In the genomic region with DNA sequence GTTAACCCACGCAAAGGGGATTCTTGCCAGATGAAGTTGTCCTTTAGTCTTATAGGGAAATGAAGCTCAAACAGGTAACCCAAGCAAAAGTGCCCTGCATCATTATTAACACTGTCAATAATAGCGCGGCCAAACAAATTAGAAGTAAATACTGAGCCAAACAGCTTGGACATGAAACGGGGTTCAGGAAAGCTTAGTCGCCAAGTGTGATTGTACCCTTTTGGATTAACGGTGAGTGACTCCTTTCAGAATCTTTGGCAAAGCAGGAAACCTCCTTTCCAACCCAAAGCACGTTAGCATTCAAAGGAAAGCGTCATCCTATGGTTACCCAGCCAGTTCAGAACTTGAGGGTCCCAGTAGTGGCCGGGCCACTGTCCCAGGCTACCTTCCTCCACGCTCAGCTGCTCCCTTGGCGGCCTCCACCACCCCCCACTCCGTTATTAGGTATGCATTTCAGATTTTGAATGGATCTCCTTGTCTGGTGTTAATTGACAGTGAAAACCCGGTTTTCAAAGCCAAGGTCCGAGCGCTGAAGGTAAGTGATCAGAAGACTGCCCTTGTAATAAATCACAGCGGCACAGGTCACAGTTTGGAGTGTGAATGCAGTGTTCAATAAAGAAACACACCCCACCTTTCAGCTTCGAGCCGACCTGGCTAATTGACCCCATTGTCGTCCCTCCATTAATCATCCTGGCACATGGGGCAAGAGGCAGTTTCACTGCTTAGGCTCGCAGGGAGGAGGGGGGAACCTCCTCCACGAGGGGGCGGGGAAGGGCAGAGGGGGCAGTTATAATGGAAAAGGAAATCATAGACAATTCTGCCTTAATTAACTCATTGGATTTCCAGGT, we compare ENCODE assay signal across 11 mouse cellular contexts.
DNase-seq lines count a peak whose midpoint lies in the region; ATAC-seq and TF ChIP-seq lines count a peak whose summit lies in the region.
"Had no signal": no experiment of that assay in that cellular context is flagged by ENCODE, and none has a peak within 500 bp of the region (broad histone marks: within the 10 kb centered on the region; RNA-seq: fewer than 3 reads in every experiment).

No protein-coding gene starts in this region.

- H3K4me3 ChIP-seq in forebrain, embryonic 10.5 days: peak overlapping the region; percentile 27; the same call in 1 of the 2 replicates
- no peak overlapping the region for H3K4me3 ChIP-seq in forebrain, postnatal 0 days (ENCODE audit: low read depth, low read length)
- H3K4me3 ChIP-seq in forebrain, embryonic 12.5 days (replicated peaks): no peak overlapping the region
- no peak overlapping the region for H3K4me3 ChIP-seq in hindbrain, postnatal 0 days (ENCODE audit: low read length)
- H3K4me3 ChIP-seq in neural tube, embryonic 11.5 days (ENCODE audit: low read depth, low read length): no peak overlapping the region
- H3K4me3 ChIP-seq: limb, embryonic 15.5 days had no signal

- no peak overlapping the region for H3K9ac ChIP-seq in forebrain, postnatal 0 days
- H3K9ac ChIP-seq in forebrain, embryonic 12.5 days: no peak overlapping the region
- H3K9ac ChIP-seq in hindbrain, postnatal 0 days (replicated peaks; ENCODE audit: low read length): no peak overlapping the region
- H3K9ac ChIP-seq in neural tube, embryonic 11.5 days (ENCODE audit: low read length): no peak overlapping the region
- H3K9ac ChIP-seq: limb, embryonic 15.5 days had no signal

- no peaks in the 10 kb centered on the region for H3K36me3 ChIP-seq in forebrain, embryonic 10.5 days (replicated peaks)
- no peaks in the 10 kb centered on the region for H3K36me3 ChIP-seq in forebrain, postnatal 0 days (ENCODE audit: insufficient read depth)
- no peaks in the 10 kb centered on the region for H3K36me3 ChIP-seq in forebrain, embryonic 12.5 days (replicated peaks)
- H3K36me3 ChIP-seq in hindbrain, postnatal 0 days (ENCODE audit: insufficient read depth, low read length): no peaks in the 10 kb centered on the region
- H3K36me3 ChIP-seq in neural tube, embryonic 11.5 days (ENCODE audit: control insufficient read depth, insufficient read depth, low read length): no peaks in the 10 kb centered on the region
- H3K36me3 ChIP-seq: limb, embryonic 15.5 days had no signal

- DNase-seq in forebrain, embryonic 10.5 days (ENCODE audit: extremely low spot score, low spot score): no peak
- no peak for DNase-seq in forebrain, postnatal 0 days
- no peak for DNase-seq in hindbrain, postnatal 0 days (ENCODE audit: low spot score)
- DNase-seq in neural tube, embryonic 11.5 days (ENCODE audit: low spot score): peak; percentile 69
- no peak for DNase-seq in urinary bladder, postnatal 14 days (ENCODE audit: low spot score)
- DNase-seq in cerebellum, adult 9-11 months: no peak
- DNase-seq in cerebellum, adult 18-20 months: no peak
- DNase-seq: cerebellum, postnatal 10 days; spleen, adult 18-20 months had no signal

- peaks cover 30% of the 10 kb centered on the region for H3K4me1 ChIP-seq in forebrain, embryonic 10.5 days
- H3K4me1 ChIP-seq in forebrain, postnatal 0 days (ENCODE audit: insufficient read depth): no peaks in the 10 kb centered on the region
- peaks cover 15% of the 10 kb centered on the region for H3K4me1 ChIP-seq in forebrain, embryonic 12.5 days
- H3K4me1 ChIP-seq in hindbrain, postnatal 0 days (ENCODE audit: insufficient read depth, low read length): peaks cover 7% of the 10 kb centered on the region; the same call in 1 of the 2 replicates
- H3K4me1 ChIP-seq in neural tube, embryonic 11.5 days (ENCODE audit: control insufficient read depth, insufficient read depth, low read length): peaks cover 16% of the 10 kb centered on the region

- H3K4me2 ChIP-seq in forebrain, postnatal 0 days (ENCODE audit: low read depth): no peak overlapping the region
- H3K4me2 ChIP-seq in forebrain, embryonic 12.5 days: peak overlapping the region; percentile 30
- H3K4me2 ChIP-seq in hindbrain, postnatal 0 days (ENCODE audit: low read depth, low read length): 0 out of 2 replicates have a peak overlapping the region, but pooled peaks have one; percentile 11
- peak overlapping the region; percentile 1; the same call in 1 of the 2 replicates for H3K4me2 ChIP-seq in neural tube, embryonic 11.5 days (ENCODE audit: low read depth)
- H3K4me2 ChIP-seq: limb, embryonic 15.5 days had no signal

- no peaks in the 10 kb centered on the region for H3K9me3 ChIP-seq in forebrain, embryonic 10.5 days
- H3K9me3 ChIP-seq in forebrain, postnatal 0 days (ENCODE audit: low read length): no peaks in the 10 kb centered on the region
- H3K9me3 ChIP-seq in forebrain, embryonic 12.5 days: no peaks in the 10 kb centered on the region
- H3K9me3 ChIP-seq in hindbrain, postnatal 0 days (ENCODE audit: low read length): no peaks in the 10 kb centered on the region
- H3K9me3 ChIP-seq in neural tube, embryonic 11.5 days (ENCODE audit: control insufficient read depth, low read length): no peaks in the 10 kb centered on the region
- H3K9me3 ChIP-seq: limb, embryonic 15.5 days had no signal

- no peak for ATAC-seq in forebrain, postnatal 0 days
- no peak for ATAC-seq in forebrain, embryonic 12.5 days (ENCODE audit: low FRiP score)
- 0 out of 2 replicates have a peak, but pooled peaks have one; percentile 18 for ATAC-seq in hindbrain, postnatal 0 days
- peak; percentile 61 for ATAC-seq in neural tube, embryonic 11.5 days (ENCODE audit: insufficient read depth, low FRiP score, low TSS enrichment)

- no peak for TF ChIP-seq CTCF in forebrain, postnatal 0 days (IDR thresholded peaks at IDR 0.05; ENCODE audit: low read depth)
- TF ChIP-seq CTCF in hindbrain, postnatal 0 days (IDR thresholded peaks at IDR 0.05; ENCODE audit: low read depth): no peak

- no peak overlapping the region for H3K27ac ChIP-seq in forebrain, embryonic 10.5 days
- no peak overlapping the region for H3K27ac ChIP-seq in forebrain, postnatal 0 days (ENCODE audit: low read depth, low read length)
- no peak overlapping the region for H3K27ac ChIP-seq in forebrain, embryonic 12.5 days
- no peak overlapping the region for H3K27ac ChIP-seq in hindbrain, postnatal 0 days
- no peak overlapping the region for H3K27ac ChIP-seq in neural tube, embryonic 11.5 days (ENCODE audit: low read depth, low read length)
- H3K27ac ChIP-seq: limb, embryonic 15.5 days had no signal

- peaks cover 92% of the 10 kb centered on the region for H3K27me3 ChIP-seq in forebrain, embryonic 10.5 days (ENCODE audit: poor library complexity, severe bottlenecking)
- H3K27me3 ChIP-seq in forebrain, postnatal 0 days (ENCODE audit: insufficient read depth, low read length): peaks cover 18% of the 10 kb centered on the region
- H3K27me3 ChIP-seq in forebrain, embryonic 12.5 days: peaks cover 47% of the 10 kb centered on the region
- no peaks in the 10 kb centered on the region for H3K27me3 ChIP-seq in hindbrain, postnatal 0 days (ENCODE audit: insufficient read depth, low read length)
- peaks cover 17% of the 10 kb centered on the region for H3K27me3 ChIP-seq in neural tube, embryonic 11.5 days (ENCODE audit: control insufficient read depth, insufficient read depth, low read length)

- WGBS in forebrain, embryonic 10.5 days: 22% methylated on average over 22 of the region's 22 CpGs
- WGBS in forebrain, postnatal 0 days: 13% methylated on average over 22 of the region's 22 CpGs
- 16% methylated on average over 22 of the region's 22 CpGs for WGBS in forebrain, embryonic 12.5 days
- 24% methylated on average over 22 of the region's 22 CpGs for WGBS in hindbrain, postnatal 0 days
- 17% methylated on average over 22 of the region's 22 CpGs for WGBS in neural tube, embryonic 11.5 days

Comparison
In these comparisons a context has a peak if more than half of its experiments do, and no peak if none do; other contexts are left out.
1. ATAC-seq: peak in hindbrain, postnatal 0 days (single experiment) and neural tube, embryonic 11.5 days (single experiment); none in forebrain, postnatal 0 days (single experiment) and forebrain, embryonic 12.5 days (single experiment).